ENCODE assay signal across 26 mouse cellular contexts in the genomic region with DNA sequence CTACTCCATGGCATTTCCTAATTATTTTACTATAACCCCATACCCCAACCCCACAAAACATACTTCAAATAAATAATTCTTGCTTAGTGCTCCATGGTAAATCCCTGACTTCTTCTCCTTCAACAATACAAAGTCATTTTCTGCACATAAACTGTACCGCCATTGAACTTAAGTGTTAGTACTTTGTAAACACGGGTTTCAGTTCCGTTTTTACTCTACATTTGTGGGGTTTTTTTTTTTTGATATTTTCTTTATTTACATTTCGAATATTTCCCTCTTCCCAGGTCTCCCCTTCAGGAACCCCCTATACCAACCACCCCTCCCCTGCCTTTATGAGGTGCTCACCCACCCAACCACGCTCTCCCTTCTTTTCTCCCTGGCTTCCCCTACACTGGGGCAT.
"Had no signal": no experiment of that assay in that cellular context is flagged by ENCODE, and none has a peak within 500 bp of the region (broad histone marks: within the 10 kb centered on the region; RNA-seq: fewer than 3 reads in every experiment).

No protein-coding gene starts in this region.

- H3K36me3 ChIP-seq: embryonic facial prominence, embryonic 10.5 days; embryonic facial prominence, embryonic 12.5 days; embryonic facial prominence, embryonic 13.5 days; embryonic facial prominence, embryonic 15.5 days; forebrain, embryonic 10.5 days; forebrain, embryonic 12.5 days; forebrain, embryonic 15.5 days had no signal

- H3K4me2 ChIP-seq: embryonic facial prominence, embryonic 12.5 days; embryonic facial prominence, embryonic 13.5 days; embryonic facial prominence, embryonic 15.5 days; forebrain, embryonic 12.5 days; forebrain, embryonic 13.5 days; forebrain, embryonic 15.5 days had no signal

- H3K27ac ChIP-seq: embryonic facial prominence, embryonic 10.5 days; embryonic facial prominence, embryonic 12.5 days; embryonic facial prominence, embryonic 13.5 days; embryonic facial prominence, embryonic 15.5 days; forebrain, embryonic 10.5 days; forebrain, embryonic 12.5 days; forebrain, embryonic 13.5 days; forebrain, embryonic 15.5 days; gastrocnemius, adult 2 months; heart, adult 2 months had no signal

- H3K9ac ChIP-seq: embryonic facial prominence, embryonic 12.5 days; embryonic facial prominence, embryonic 13.5 days; embryonic facial prominence, embryonic 15.5 days; forebrain, embryonic 12.5 days; forebrain, embryonic 13.5 days; forebrain, embryonic 15.5 days; forebrain, postnatal 0 days had no signal

- H3K27me3 ChIP-seq: embryonic facial prominence, embryonic 12.5 days; embryonic facial prominence, embryonic 13.5 days; embryonic facial prominence, embryonic 15.5 days; forebrain, embryonic 12.5 days; forebrain, embryonic 13.5 days; forebrain, embryonic 15.5 days had no signal

- H3K9me3 ChIP-seq: embryonic facial prominence, embryonic 10.5 days; embryonic facial prominence, embryonic 12.5 days; embryonic facial prominence, embryonic 13.5 days; embryonic facial prominence, embryonic 15.5 days; forebrain, embryonic 10.5 days; forebrain, embryonic 12.5 days; forebrain, embryonic 13.5 days; forebrain, embryonic 15.5 days had no signal

- H3K4me1 ChIP-seq: embryonic facial prominence, embryonic 10.5 days; embryonic facial prominence, embryonic 12.5 days; embryonic facial prominence, embryonic 13.5 days; embryonic facial prominence, embryonic 15.5 days; forebrain, embryonic 10.5 days; forebrain, embryonic 12.5 days had no signal

- DNase-seq: cerebellum, adult 9-11 months; cerebellum, postnatal 10 days; cerebellum, postnatal 14 days; cerebellum, postnatal 25 days; cerebellum, postnatal 36 days; embryo, embryonic 11 days; forebrain, postnatal 0 days; gastrocnemius, adult 2 months; gastrocnemius, postnatal 10 days; gastrocnemius, postnatal 14 days; gastrocnemius, postnatal 25 days; gastrocnemius, postnatal 36 days; heart, adult 11 months; heart, adult 18-20 months; heart, adult 2 months had no signal

- ATAC-seq: forebrain, embryonic 13.5 days; forebrain, embryonic 14.5 days; forebrain, embryonic 15.5 days; forebrain, embryonic 16.5 days; forebrain, postnatal 0 days had no signal

- H3K4me3 ChIP-seq: embryonic facial prominence, embryonic 10.5 days; embryonic facial prominence, embryonic 12.5 days; embryonic facial prominence, embryonic 13.5 days; embryonic facial prominence, embryonic 15.5 days; erythroblast, embryonic 14.5 days; forebrain, embryonic 10.5 days; forebrain, embryonic 12.5 days; forebrain, embryonic 13.5 days; forebrain, embryonic 15.5 days; gastrocnemius, adult 2 months; heart, adult 2 months had no signal
